Mouse (Mus musculus) CH12.LX (cell line): ENCODE measurements around the gene Shroom4. TPM values are rescaled to one million over a fixed set of nuclear protein-coding genes. Genes with fewer than 3 reads are reported as not detected.
A peak's percentile ranks its signal among the peaks of the same experiment; 100 is the strongest.

Experiments used
- DNase-seq: peaks from one replicate; pipeline ENCODE4 v3.0.0-alpha.2; 2013; ENCODE audit errors: extremely low read depth
- H3K27ac ChIP-seq: 2 replicates; pipeline ENCODE4 v1.5.1; 2012; ENCODE audit warnings: low read depth, mild to moderate bottlenecking, control low read depth, moderate library complexity; ENCODE audit not compliant: insufficient read depth
- H3K27me3 ChIP-seq: replicated peaks from 2 replicates; pipeline ENCODE3; 2012; ENCODE audit warnings: inconsistent platforms
- H3K36me3 ChIP-seq, 2 experiments: replicated peaks in 1 of 2; 2 replicates each; pipeline versions ENCODE3 to v1.6.1; 2012; ENCODE audit warnings: inconsistent platforms in 1 of 2, low read length in 1 of 2, mild to moderate bottlenecking in 1 of 2, mixed read lengths in 1 of 2, moderate library complexity in 1 of 2; ENCODE audit not compliant: control insufficient read depth in 1 of 2, insufficient read depth in 1 of 2
- H3K4me1 ChIP-seq, 2 experiments: 2 replicates each; pipeline ENCODE4 v1.6.1; 2012; ENCODE audit warnings: inconsistent platforms in 1 of 2, moderate library complexity in 1 of 2; ENCODE audit not compliant: insufficient read depth in 2 of 2, control insufficient read depth in 1 of 2
- H3K4me2 ChIP-seq: 2 replicates; pipeline ENCODE4 v1.6.1; 2012; ENCODE audit warnings: low read depth, mild to moderate bottlenecking, control low read depth; ENCODE audit not compliant: poor library complexity, insufficient read depth, severe bottlenecking
- H3K4me3 ChIP-seq, 3 experiments: fragments of 150-350 bp in 1 of 3; sonication (generic) in 1 of 3; replicated peaks in 1 of 3; 2 replicates each; pipeline versions ENCODE3 to v1.5.1; 2011 to 2012; ENCODE audit warnings: low read depth in 2 of 3, low read length in 2 of 3, mild to moderate bottlenecking in 2 of 3, moderate library complexity in 2 of 3, control low read depth in 1 of 3, improper control_type of control experiment in 1 of 3, inconsistent platforms in 1 of 3, mixed read lengths in 1 of 3; ENCODE audit not compliant: poor library complexity in 1 of 3
- H3K79me2 ChIP-seq: replicated peaks from 2 replicates; pipeline ENCODE4 v1.6.1; 2012; ENCODE audit warnings: mild to moderate bottlenecking, moderate library complexity; ENCODE audit not compliant: control insufficient read depth, poor library complexity, insufficient read depth, severe bottlenecking; ENCODE audit errors: extremely low read depth
- H3K9ac ChIP-seq: 2 replicates; pipeline ENCODE4 v1.6.1; 2012; ENCODE audit warnings: low read depth, mild to moderate bottlenecking, control low read depth, moderate library complexity; ENCODE audit not compliant: insufficient read depth
- H3K9me3 ChIP-seq: replicated peaks from 2 replicates; pipeline ENCODE3; 2012; ENCODE audit warnings: low read length, inconsistent platforms, mixed read lengths
- BHLHE40 ChIP-seq: IDR thresholded peaks from 2 replicates; pipeline ENCODE4 v1.6.1; 2011; ENCODE audit warnings: mild to moderate bottlenecking, low read depth, low read length, improper control_type of control experiment
- CTCF ChIP-seq, 2 experiments: IDR thresholded peaks in 1 of 2; conservative IDR thresholded peaks in 1 of 2; 2 replicates each; pipeline ENCODE4 v1.5.1; 2011 to 2012; ENCODE audit warnings: low read depth in 2 of 2, low read length in 2 of 2, improper control_type of control experiment in 1 of 2, inconsistent platforms in 1 of 2, mild to moderate bottlenecking in 1 of 2, moderate library complexity in 1 of 2
- ELF1 ChIP-seq: IDR thresholded peaks from 2 replicates; pipeline ENCODE4 v1.6.1; 2014; ENCODE audit warnings: low read depth, mild to moderate bottlenecking, inconsistent platforms, low read length, improper control_type of control experiment
- EP300 ChIP-seq: IDR thresholded peaks from 2 replicates; pipeline ENCODE4 v1.6.1; 2011; ENCODE audit warnings: low read length, improper control_type of control experiment
- ETS1 ChIP-seq: conservative IDR thresholded peaks from 2 replicates; pipeline ENCODE4 v1.6.1; 2012; ENCODE audit warnings: low read depth, mild to moderate bottlenecking, inconsistent platforms, low read length, improper control_type of control experiment, moderate library complexity
- IRF4 ChIP-seq: IDR thresholded peaks from 2 replicates; pipeline ENCODE4 v1.6.1; 2014; ENCODE audit warnings: low read depth, mild to moderate bottlenecking, inconsistent platforms, low read length, improper control_type of control experiment
- JUN ChIP-seq: IDR thresholded peaks from 2 replicates; pipeline ENCODE4 v1.6.1; 2011; ENCODE audit warnings: low read depth, mild to moderate bottlenecking, low read length, improper control_type of control experiment, moderate library complexity; ENCODE audit not compliant: insufficient read depth
- MAFK ChIP-seq: IDR thresholded peaks from 2 replicates; pipeline ENCODE4 v1.6.1; 2011; ENCODE audit warnings: low read length, improper control_type of control experiment; ENCODE audit not compliant: insufficient replicate concordance
- MAX ChIP-seq: IDR thresholded peaks from 2 replicates; pipeline ENCODE4 v1.6.1; 2011; ENCODE audit warnings: low read length, improper control_type of control experiment
- MEF2A ChIP-seq: IDR thresholded peaks from 2 replicates; pipeline ENCODE4 v1.6.1; 2014; ENCODE audit warnings: low read depth, mild to moderate bottlenecking, inconsistent platforms, low read length, improper control_type of control experiment, borderline replicate concordance
- MYC ChIP-seq: IDR thresholded peaks from 2 replicates; pipeline ENCODE4 v1.6.1; 2011; ENCODE audit warnings: low read depth, mild to moderate bottlenecking, improper control_type of control experiment, low read length
- NRF1 ChIP-seq: IDR thresholded peaks from 2 replicates; pipeline ENCODE4 v1.6.1; 2014; ENCODE audit warnings: low read depth, mild to moderate bottlenecking, inconsistent platforms, low read length, improper control_type of control experiment, moderate library complexity
- POLR2AphosphoS2 ChIP-seq: IDR thresholded peaks from 2 replicates; pipeline ENCODE4 v1.6.1; 2011; ENCODE audit warnings: low read depth, low read length, improper control_type of control experiment
- RAD21 ChIP-seq: IDR thresholded peaks from 2 replicates; pipeline ENCODE4 v1.6.1; 2011; ENCODE audit warnings: low read depth, mild to moderate bottlenecking, low read length, improper control_type of control experiment, moderate library complexity
- RCOR1 ChIP-seq: conservative IDR thresholded peaks from 2 replicates; pipeline ENCODE4 v1.6.1; 2012; ENCODE audit warnings: low read depth, mild to moderate bottlenecking, inconsistent platforms, low read length, improper control_type of control experiment
- TCF12 ChIP-seq: IDR thresholded peaks from 2 replicates; pipeline ENCODE4 v1.6.1; 2014; ENCODE audit warnings: low read depth, mild to moderate bottlenecking, inconsistent platforms, low read length, improper control_type of control experiment
- USF2 ChIP-seq: conservative IDR thresholded peaks from 2 replicates; pipeline ENCODE4 v1.6.1; 2011; ENCODE audit warnings: low read depth, low read length, improper control_type of control experiment
- ZC3H11A ChIP-seq: IDR thresholded peaks from 2 replicates; pipeline ENCODE4 v1.6.1; 2012; ENCODE audit warnings: low read depth, mild to moderate bottlenecking, inconsistent platforms, low read length, improper control_type of control experiment
- ZKSCAN1 ChIP-seq: IDR thresholded peaks from 2 replicates; pipeline ENCODE4 v1.6.1; 2012; ENCODE audit warnings: low read depth, inconsistent platforms, low read length, improper control_type of control experiment, borderline replicate concordance
- ZMIZ1 ChIP-seq: IDR thresholded peaks from 2 replicates; pipeline ENCODE4 v1.6.1; 2012; ENCODE audit warnings: low read depth, mild to moderate bottlenecking, inconsistent platforms, low read length, improper control_type of control experiment
- ZNF384 ChIP-seq: IDR thresholded peaks from 2 replicates; pipeline ENCODE4 v1.6.1; 2012; ENCODE audit warnings: low read depth, low read length, improper control_type of control experiment, inconsistent platforms
- dilution Hi-C: fragments of 300-500 bp; cut with MboI; formaldehyde crosslinking; loops from 2 replicates; pipeline ENCODE4 v1.14.3; 2020; ENCODE audit warnings: low sequenced_read_pairs; ENCODE audit not compliant: extremely low pct_unique_long_range_greater_than_20kb, extremely low pct_ligation_motif_present
- in situ Hi-C: fragments of 300-500 bp; cut with MboI; formaldehyde crosslinking; loops from 3 replicates; pipeline ENCODE4 v1.14.3; 2019; ENCODE audit warnings: low sequenced_read_pairs, low pct_ligation_motif_present, low pct_unique_long_range_greater_than_20kb, mixed read lengths
- polyA plus RNA-seq: library from polyadenylated mRNA; unstranded; fragments of >175 nt; gene quantifications from 2 replicates; pipeline ENCODE4 v1.2.1, GENCODE M21; 2012; ENCODE audit warnings: low read depth; ENCODE audit not compliant: insufficient read length
- total RNA-seq, 2 experiments: library from RNA; depleted of rRNA; stranded (reverse); fragments of 300-350 nt in 1 of 2; fragments of >200 nt in 1 of 2; gene quantifications; 2 replicates each; pipeline ENCODE4 v1.2.3; 2012 to 2014

The Shroom4 gene
- total and polyA plus RNA-seq, 3 experiments: 0.04 to 0.68 (median 0.05) TPM

DNA sequence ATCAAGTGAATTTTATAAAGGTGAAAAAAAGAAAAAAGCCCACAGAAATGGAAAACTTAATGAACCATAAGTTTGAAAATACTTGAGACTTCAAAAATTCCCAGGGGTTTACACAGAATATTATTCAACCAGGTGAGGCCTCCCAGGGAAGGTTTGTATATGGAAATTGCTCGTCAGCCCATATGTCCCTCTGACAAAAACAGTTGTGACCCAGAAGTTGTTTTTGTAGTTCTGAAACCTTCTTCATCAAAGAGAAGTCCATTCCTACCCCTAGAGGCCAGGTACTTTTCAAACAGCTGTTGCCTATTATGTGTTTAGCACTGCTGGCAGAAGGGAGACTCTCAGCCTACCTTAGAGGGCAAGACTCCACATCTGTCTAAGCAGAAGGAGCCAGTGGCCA, 165.4 kb downstream of the Shroom4 start:
- no peaks in the 10 kb centered on the region for H3K79me2 ChIP-seq
- peaks cover 0 to 7% of the 10 kb centered on the region in 2 experiments; a peak in 2 of 4 replicates for H3K4me1 ChIP-seq
- in situ Hi-C loops (no loop called here), dilution Hi-C loops (no loop called here)
- TF ChIP-seq MAX (no peak), ZC3H11A (no peak), TCF12 (peak; percentile 60; the same call in 1 of the 2 replicates), RAD21 (no peak), ZMIZ1 (no peak), JUN (peak; percentile 10; the same call in 1 of the 2 replicates), ZNF384 (peak; percentile 41; the same call in 1 of the 2 replicates), ETS1 (peak; percentile 81), IRF4 (peak; percentile 64; the same call in 1 of the 2 replicates), MEF2A (peak; percentile 69; the same call in 1 of the 2 replicates), BHLHE40 (no peak), USF2 (no peak), MAFK (no peak), POLR2AphosphoS2 (no peak), CTCF (conservative IDR thresholded peaks at IDR 0.05 in 1 of 2, IDR thresholded peaks at IDR 0.05 in 1 of 2; ENCODE audit: low read depth in 2 of 2, low read length in 2 of 2) (no peak), EP300 (peak; percentile 42; the same call in 1 of the 2 replicates), MYC (no peak), ZKSCAN1 (no peak), NRF1 (no peak), RCOR1 (no peak)
- H3K4me2 ChIP-seq: no peak overlapping the region
- no peaks in the 10 kb centered on the region for H3K27me3 ChIP-seq
- no peak overlapping the region for H3K9ac ChIP-seq
- DNase-seq: peak; percentile 22
- H3K4me3 ChIP-seq: no peak overlapping the region
- no peak overlapping the region for H3K27ac ChIP-seq
- no peaks in the 10 kb centered on the region for H3K9me3 ChIP-seq
- no peaks in the 10 kb centered on the region for H3K36me3 ChIP-seq

- Histone ChIP-seq H3K4me2 (no peak overlapping the region), H3K36me3 (no peaks in the 10 kb centered on the region), H3K79me2 (no peaks in the 10 kb centered on the region), H3K4me1 (peaks cover 0 to 5% of the 10 kb centered on the region in 2 experiments; a peak in 1 of 4 replicates), H3K27me3 (no peaks in the 10 kb centered on the region), H3K9me3 (no peaks in the 10 kb centered on the region), H3K4me3 (no peak overlapping the region), H3K27ac (no peak overlapping the region), H3K9ac (no peak overlapping the region)
- DNase-seq: no peak
- in situ Hi-C loops: no loop called here
- dilution Hi-C loops: no loop called here
- TF ChIP-seq MEF2A (no peak), ZNF384 (no peak), EP300 (no peak), MAX (no peak), NRF1 (no peak), ELF1 (no peak), BHLHE40 (no peak), RCOR1 (no peak), JUN (no peak)
- TF ChIP-seq, all 38 proteins: peak for 0
These were observed 174.9 kb downstream of the Shroom4 start for GRCm38 (mm10) chrX:6574511-6574910.
